Mouse (Mus musculus) lung, postnatal 0 days (tissue): Measurements from ENCODE around the gene Slc39a12.

Experiments
- CTCF ChIP-seq: IDR thresholded peaks from 2 replicates; pipeline ENCODE4 v1.5.1; 2016; ENCODE audit warnings: antibody characterized with exemption, mild to moderate bottlenecking
- EP300 ChIP-seq: IDR thresholded peaks from 2 replicates; pipeline ENCODE4 v1.6.1; 2016; ENCODE audit warnings: antibody characterized with exemption, mild to moderate bottlenecking, control low read depth

GRCm38 (mm10) chr2:14403000-14403399 lies 14.9 kb downstream of the Slc39a12 start:
- no peak for TF ChIP-seq CTCF
- TF ChIP-seq EP300: no peak
